Mouse (Mus musculus) lung, postnatal 14 days (tissue): ENCODE results near the gene Sec24c.
"Not testable (repeated sequence)": the region's sequence is repeated elsewhere in the genome, so short reads cannot be mapped to it uniquely, and the experiment has no call there.

Source experiments
- DNase-seq: peaks from one replicate; pipeline ENCODE4 v3.0.0; 2021

Gene Sec24c

GRCm38 (mm10) chr14:20700362-20700761 lies 26.3 kb downstream of the Sec24c start:
- DNase-seq, result no peak

- no peak for DNase-seq
Measured at GRCm38 (mm10) chr14:20701554-20701953, 27.4 kb downstream of the Sec24c start.

- no peak for DNase-seq
Measured at GRCm38 (mm10) chr14:20702096-20702740, 28.1 kb downstream of the Sec24c start.

GRCm38 (mm10) chr14:20702741-20703381 lies 28.8 kb downstream of the Sec24c start, which contains the start of gene Chchd1:
TSS of gene Chchd1 (plus strand) at chr14:20703006.
- peak; percentile 94 for DNase-seq

GRCm38 (mm10) chr14:20703461-20703860 lies 29.4 kb downstream of the Sec24c start:
- not testable (repeated sequence) for DNase-seq

- DNase-seq, result peak; percentile 90
Measured at GRCm38 (mm10) chr14:20707201-20708190, 33.4 kb downstream of the Sec24c start, which contains the start of gene Zswim8. TSS of gene Zswim8 (plus strand) at chr14:20707552.

- no peak for DNase-seq
Measured at GRCm38 (mm10) chr14:20708239-20708638, 34.1 kb downstream of the Sec24c start.

GRCm38 (mm10) chr14:20713832-20714231 lies 39.7 kb downstream of the Sec24c start:
- no peak for DNase-seq

GRCm38 (mm10) chr14:20718443-20718842 lies 44.3 kb downstream of the Sec24c start:
- DNase-seq, result no peak

- no peak for DNase-seq
Measured at GRCm38 (mm10) chr14:20719767-20720166, 45.7 kb downstream of the Sec24c start.

- no peak for DNase-seq
Measured at GRCm38 (mm10) chr14:20721371-20721770, 47.3 kb downstream of the Sec24c start.

- DNase-seq, result no peak
Measured at GRCm38 (mm10) chr14:20723006-20723405, 48.9 kb downstream of the Sec24c start.

- DNase-seq, result peak; percentile 74
Measured at GRCm38 (mm10) chr14:20724043-20724442, 49.9 kb downstream of the Sec24c start.

GRCm38 (mm10) chr14:20725660-20726339 lies 51.7 kb downstream of the Sec24c start:
- no peak for DNase-seq

GRCm38 (mm10) chr14:20729871-20730270 lies 55.8 kb downstream of the Sec24c start:
- DNase-seq, result no peak

- DNase-seq, result no peak
Measured at GRCm38 (mm10) chr14:20730853-20731602, 56.9 kb downstream of the Sec24c start.

GRCm38 (mm10) chr14:20733041-20733951 lies 59.2 kb downstream of the Sec24c start:
- DNase-seq, result no peak

- DNase-seq, result peak; percentile 89
Measured at GRCm38 (mm10) chr14:20733952-20734774, 60.1 kb downstream of the Sec24c start, which contains the start of gene Ndst2. TSS of gene Ndst2 (minus strand) at chr14:20734562.

GRCm38 (mm10) chr14:20735052-20735451 lies 60.9 kb downstream of the Sec24c start:
- no peak for DNase-seq
